Mouse (Mus musculus) olfactory bulb, adult 2 months (tissue): Measurements from ENCODE around the gene Tmem200c.

Experiments
- CTCF ChIP-seq: fragments of 200-500 bp; IDR thresholded peaks from 2 replicates; pipeline ENCODE4 v1.5.1; 2012; ENCODE audit warnings: low read depth, mild to moderate bottlenecking, low read length, moderate library complexity; ENCODE audit not compliant: insufficient read depth
- POLR2A ChIP-seq: fragments of 200-500 bp; IDR thresholded peaks from 2 replicates; pipeline ENCODE4 v1.6.1; 2012; ENCODE audit warnings: mild to moderate bottlenecking, low read depth, low read length, moderate library complexity; ENCODE audit not compliant: insufficient read depth

GRCm38 (mm10) chr17:68881725-68882524 is 55.5 kb downstream of the Tmem200c start:
- TF ChIP-seq POLR2A (no peak), CTCF (no peak)
